Mouse (Mus musculus) intestine, embryonic 14.5 days (tissue): ENCODE data around the gene Gsk3b. TPM values are rescaled to one million over a fixed set of nuclear protein-coding genes. Genes with fewer than 3 reads are reported as not detected.
"Not testable (repeated sequence)": the region's sequence is repeated elsewhere in the genome, so short reads cannot be mapped to it uniquely, and the experiment has no call there.

Source experiments
- ATAC-seq: fragments of 200-750 bp; cut with Nextera tagmentation; replicated peaks from 2 replicates; pipeline ENCODE4 v1.8.0; 2017; ENCODE audit warnings: low read depth, moderate number of reproducible peaks, moderate TSS enrichment, moderate library complexity; ENCODE audit not compliant: low FRiP score, low TSS enrichment
- DNase-seq: peaks from one replicate; pipeline ENCODE4 v3.0.0-alpha.2; 2018; ENCODE audit warnings: low spot score
- H3K27ac ChIP-seq: fragments of 300-500 bp; sonication (generic); 2 replicates; pipeline ENCODE4 v1.5.1; 2014; ENCODE audit warnings: low read depth, mild to moderate bottlenecking, control low read depth
- H3K27me3 ChIP-seq: fragments of 300-500 bp; sonication (generic); replicated peaks from 2 replicates; pipeline ENCODE4 v1.6.1; 2014; ENCODE audit warnings: low read length, control low read depth; ENCODE audit not compliant: control insufficient read depth, insufficient read depth
- H3K36me3 ChIP-seq: fragments of 300-500 bp; sonication (generic); 2 replicates; pipeline ENCODE4 v1.6.1; 2014; ENCODE audit warnings: low read length, control low read depth; ENCODE audit not compliant: control insufficient read depth, insufficient read depth
- H3K4me1 ChIP-seq: fragments of 300-500 bp; sonication (generic); replicated peaks from 2 replicates; pipeline ENCODE4 v1.6.1; 2014; ENCODE audit warnings: low read length, control low read depth, mixed read lengths; ENCODE audit not compliant: control insufficient read depth, insufficient read depth
- H3K4me2 ChIP-seq: fragments of 300-500 bp; sonication (generic); 2 replicates; pipeline ENCODE4 v1.6.1; 2014; ENCODE audit warnings: low read length
- H3K4me3 ChIP-seq: fragments of 300-500 bp; sonication (generic); 2 replicates; pipeline ENCODE4 v1.5.1; 2014; ENCODE audit warnings: low read depth, low read length, control low read depth, mixed read lengths
- H3K9ac ChIP-seq: fragments of 300-500 bp; sonication (generic); 2 replicates; pipeline ENCODE4 v1.6.1; 2014; ENCODE audit warnings: mild to moderate bottlenecking, low read length
- H3K9me3 ChIP-seq: fragments of 300-500 bp; sonication (generic); 2 replicates; pipeline ENCODE4 v1.6.1; 2016; ENCODE audit warnings: low read length, control low read depth; ENCODE audit not compliant: control insufficient read depth
- WGBS: fragments of 180-500 bp; shearing (Covaris S2); extraction: QIAGEN DNeasy Blood & Tissue Kit; methylation state at CpG from one replicate; pipeline ENCODE4 v1.1.7; 2014; 5-methylcytosine and 5-hydroxymethylcytosine counted together
- polyA plus RNA-seq: library from polyadenylated mRNA; unstranded; fragments of >200 nt; fragmentation: Nextera tagmentation; extraction: Ambion mirVana; gene quantifications from 2 replicates; pipeline ENCODE4 v1.2.1, GENCODE M21; 2014

Gsk3b gene
- polyA plus RNA-seq, 1 experiment from 2014 or later, result 63.9 TPM

- 83% methylated on average over 2 of the region's 2 CpGs for WGBS
- H3K36me3 ChIP-seq, result no peaks in the 10 kb centered on the region
- ATAC-seq (no peak), DNase-seq (no peak)
- no peak overlapping the region for H3K9ac ChIP-seq
- H3K9me3 ChIP-seq, result no peaks in the 10 kb centered on the region
- H3K4me1 ChIP-seq, result peaks cover 10% of the 10 kb centered on the region
- H3K27ac ChIP-seq, result no peak overlapping the region
- no peak overlapping the region for H3K4me3 ChIP-seq
- no peaks in the 10 kb centered on the region for H3K27me3 ChIP-seq
- no peak overlapping the region for H3K4me2 ChIP-seq
These were observed 25.3 kb downstream of the Gsk3b start for GRCm38 (mm10) chr16:38114074-38114473.

- not testable (repeated sequence) for H3K27ac ChIP-seq, H3K4me1 ChIP-seq, H3K4me2 ChIP-seq, H3K36me3 ChIP-seq, ATAC-seq, H3K9ac ChIP-seq, H3K9me3 ChIP-seq, DNase-seq, H3K27me3 ChIP-seq, H3K4me3 ChIP-seq
- WGBS, result 87% methylated on average over 9 of the region's 9 CpGs
These were observed 29.1 kb downstream of the Gsk3b start for GRCm38 (mm10) chr16:38117909-38118308.

- H3K36me3 ChIP-seq, result no peaks in the 10 kb centered on the region
- H3K27ac ChIP-seq, result no peak overlapping the region
- no peaks in the 10 kb centered on the region for H3K4me1 ChIP-seq
- WGBS, result 84% methylated on average over 1 of the region's 1 CpGs
- no peaks in the 10 kb centered on the region for H3K27me3 ChIP-seq
- no peak for DNase-seq
- H3K9me3 ChIP-seq, result no peaks in the 10 kb centered on the region
- no peak for ATAC-seq
- H3K9ac ChIP-seq, result no peak overlapping the region
- H3K4me2 ChIP-seq, result no peak overlapping the region
- no peak overlapping the region for H3K4me3 ChIP-seq
These were observed 29.9 kb downstream of the Gsk3b start for GRCm38 (mm10) chr16:38118723-38119122.

GRCm38 (mm10) chr16:38119286-38119685 is 30.5 kb downstream of the Gsk3b start:
- DNase-seq, result no peak
- Histone ChIP-seq H3K4me3 (no peak overlapping the region), H3K27ac (no peak overlapping the region), H3K36me3 (no peaks in the 10 kb centered on the region), H3K4me1 (no peaks in the 10 kb centered on the region), H3K9ac (no peak overlapping the region), H3K9me3 (no peaks in the 10 kb centered on the region), H3K27me3 (no peaks in the 10 kb centered on the region), H3K4me2 (no peak overlapping the region)
- WGBS, result 86% methylated on average over 5 of the region's 5 CpGs
- no peak for ATAC-seq

- 84% methylated on average over 5 of the region's 5 CpGs for WGBS
- Histone ChIP-seq H3K4me1 (peaks cover 20% of the 10 kb centered on the region), H3K4me3 (no peak overlapping the region), H3K27me3 (no peaks in the 10 kb centered on the region), H3K9ac (no peak overlapping the region), H3K27ac (no peak overlapping the region), H3K36me3 (no peaks in the 10 kb centered on the region), H3K4me2 (no peak overlapping the region), H3K9me3 (no peaks in the 10 kb centered on the region)
- no peak for DNase-seq
- ATAC-seq, result no peak
These were observed 40.4 kb downstream of the Gsk3b start for GRCm38 (mm10) chr16:38129171-38129570.

- no peaks in the 10 kb centered on the region for H3K9me3 ChIP-seq
- ATAC-seq, result no peak
- no peak overlapping the region for H3K9ac ChIP-seq
- no peak overlapping the region for H3K27ac ChIP-seq
- no peak overlapping the region for H3K4me2 ChIP-seq
- H3K4me3 ChIP-seq, result no peak overlapping the region
- no peaks in the 10 kb centered on the region for H3K27me3 ChIP-seq
- H3K4me1 ChIP-seq, result peaks cover 20% of the 10 kb centered on the region
- DNase-seq, result no peak
- no peaks in the 10 kb centered on the region for H3K36me3 ChIP-seq
- WGBS, result 66% methylated on average over 3 of the region's 3 CpGs
These were observed 42.2 kb downstream of the Gsk3b start for GRCm38 (mm10) chr16:38131041-38131440.

GRCm38 (mm10) chr16:38131756-38132155 is 43.0 kb downstream of the Gsk3b start:
- Histone ChIP-seq H3K9ac (no peak overlapping the region), H3K9me3 (no peaks in the 10 kb centered on the region), H3K27me3 (no peaks in the 10 kb centered on the region), H3K4me2 (no peak overlapping the region), H3K27ac (no peak overlapping the region), H3K36me3 (no peaks in the 10 kb centered on the region), H3K4me3 (no peak overlapping the region), H3K4me1 (peaks cover 20% of the 10 kb centered on the region)
- ATAC-seq (no peak), DNase-seq (no peak)
- WGBS, result 51% methylated on average over 9 of the region's 9 CpGs

- H3K4me3 ChIP-seq, result no peak overlapping the region
- H3K4me2 ChIP-seq, result no peak overlapping the region
- H3K27ac ChIP-seq, result no peak overlapping the region
- H3K9ac ChIP-seq, result no peak overlapping the region
- ATAC-seq (no peak), DNase-seq (no peak)
- no peaks in the 10 kb centered on the region for H3K36me3 ChIP-seq
- peaks cover 20% of the 10 kb centered on the region for H3K4me1 ChIP-seq
- 77% methylated on average over 7 of the region's 7 CpGs for WGBS
- no peaks in the 10 kb centered on the region for H3K27me3 ChIP-seq
- H3K9me3 ChIP-seq, result no peaks in the 10 kb centered on the region
These were observed 43.4 kb downstream of the Gsk3b start for GRCm38 (mm10) chr16:38132210-38132609.

- Histone ChIP-seq H3K4me2 (no peak overlapping the region), H3K36me3 (no peaks in the 10 kb centered on the region), H3K4me1 (peaks cover 9% of the 10 kb centered on the region; the same call in 1 of the 2 replicates), H3K9me3 (no peaks in the 10 kb centered on the region), H3K27ac (no peak overlapping the region), H3K9ac (no peak overlapping the region), H3K27me3 (no peaks in the 10 kb centered on the region), H3K4me3 (no peak overlapping the region)
- ATAC-seq (no peak), DNase-seq (no peak)
- 48% methylated on average over 5 of the region's 5 CpGs for WGBS
These were observed 48.5 kb downstream of the Gsk3b start for GRCm38 (mm10) chr16:38137296-38137695.
